Mouse (Mus musculus) CH12.LX (cell line): Measurements from ENCODE around the gene Ndufa4l2.

Experiments used
- CTCF ChIP-seq, 2 experiments: IDR thresholded peaks in 1 of 2; conservative IDR thresholded peaks in 1 of 2; 2 replicates each; pipeline ENCODE4 v1.5.1; 2011 to 2012; ENCODE audit warnings: low read depth in 2 of 2, low read length in 2 of 2, improper control_type of control experiment in 1 of 2, inconsistent platforms in 1 of 2, mild to moderate bottlenecking in 1 of 2, moderate library complexity in 1 of 2
- HCFC1 ChIP-seq: IDR thresholded peaks from 2 replicates; pipeline ENCODE4 v1.6.1; 2012; ENCODE audit warnings: low read depth, mild to moderate bottlenecking, inconsistent platforms, low read length, improper control_type of control experiment
- MXI1 ChIP-seq: IDR thresholded peaks from 2 replicates; pipeline ENCODE4 v1.6.1; 2011; ENCODE audit warnings: mild to moderate bottlenecking, low read depth, low read length, improper control_type of control experiment
- USF1 ChIP-seq: IDR thresholded peaks from 2 replicates; pipeline ENCODE4 v1.6.1; 2014; ENCODE audit warnings: low read depth, mild to moderate bottlenecking, inconsistent platforms, low read length, improper control_type of control experiment
- ZMIZ1 ChIP-seq: IDR thresholded peaks from 2 replicates; pipeline ENCODE4 v1.6.1; 2012; ENCODE audit warnings: low read depth, mild to moderate bottlenecking, inconsistent platforms, low read length, improper control_type of control experiment

DNA sequence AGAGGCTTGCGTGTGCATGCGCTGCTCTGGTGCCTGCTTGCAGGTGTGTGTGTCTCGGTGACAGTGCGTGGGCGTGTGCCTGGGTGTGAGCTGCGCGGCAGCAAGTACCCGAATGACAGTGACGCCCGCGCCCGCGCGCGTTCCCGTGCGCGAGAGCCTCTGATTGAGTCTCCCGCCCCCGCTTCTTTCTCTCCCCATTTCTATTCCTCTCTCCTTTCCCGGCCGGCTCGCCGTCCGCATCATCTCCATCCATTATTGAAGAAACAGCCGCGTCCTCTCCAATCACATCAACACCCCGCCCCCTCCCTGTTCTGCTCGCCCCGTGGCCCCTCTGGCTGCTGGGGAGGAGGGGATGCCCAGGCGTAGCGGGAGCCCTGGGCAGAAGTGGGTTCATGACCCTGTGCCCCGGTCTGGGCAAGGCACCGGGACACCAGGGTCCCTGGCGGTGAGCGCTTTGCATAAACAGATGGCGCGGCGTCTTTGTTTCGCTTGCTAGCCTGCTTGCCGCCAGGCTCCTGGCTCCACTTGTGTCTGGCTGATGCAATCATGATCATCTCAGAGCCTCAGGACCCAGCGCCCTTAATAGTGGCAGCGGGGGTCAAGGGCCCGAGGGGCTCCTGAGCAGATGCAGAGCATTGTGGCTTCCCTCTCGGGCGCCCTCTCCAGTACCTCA is 3.0 kb upstream of the Ndufa4l2 start:
- no peak for TF ChIP-seq USF1
- no peak; a peak in 1 of 4 replicates for TF ChIP-seq CTCF (conservative IDR thresholded peaks at IDR 0.05 in 1 of 2, IDR thresholded peaks at IDR 0.05 in 1 of 2; ENCODE audit: low read depth in 2 of 2, low read length in 2 of 2)
- TF ChIP-seq MXI1, result 0 out of 2 replicates have a peak, but pooled peaks have one; percentile 33
- TF ChIP-seq ZMIZ1, result no peak
- TF ChIP-seq HCFC1, result no peak
